Mouse (Mus musculus) hindbrain, postnatal 0 days (tissue): ENCODE measurements around the gene Lgals4. TPM values are rescaled to one million over a fixed set of nuclear protein-coding genes. Genes with fewer than 3 reads are reported as not detected.

Source experiments
- ATAC-seq: fragments of 200-750 bp; cut with Nextera tagmentation; 2 replicates; pipeline ENCODE4 v1.8.0; 2017; ENCODE audit warnings: mild to moderate bottlenecking, moderate TSS enrichment, moderate library complexity
- DNase-seq: peaks from one replicate; pipeline ENCODE4 v3.0.0-alpha.2; 2015; ENCODE audit warnings: low spot score
- H3K27ac ChIP-seq: fragments of 300-500 bp; sonication (generic); 2 replicates; pipeline ENCODE4 v1.5.1; 2014; ENCODE audit warnings: mild to moderate bottlenecking
- H3K27me3 ChIP-seq: fragments of 300-500 bp; sonication (generic); 2 replicates; pipeline ENCODE4 v1.6.1; 2014; ENCODE audit warnings: low read length, mixed read lengths; ENCODE audit not compliant: insufficient read depth
- H3K36me3 ChIP-seq: fragments of 300-500 bp; sonication (generic); 2 replicates; pipeline ENCODE4 v1.6.1; 2014; ENCODE audit warnings: low read length, mixed read lengths; ENCODE audit not compliant: insufficient read depth
- H3K4me1 ChIP-seq: fragments of 300-500 bp; sonication (generic); 2 replicates; pipeline ENCODE4 v1.6.1; 2014; ENCODE audit warnings: antibody characterized with exemption, low read length, mixed read lengths; ENCODE audit not compliant: insufficient read depth
- H3K4me2 ChIP-seq: fragments of 300-500 bp; sonication (generic); 2 replicates; pipeline ENCODE4 v1.6.1; 2014; ENCODE audit warnings: low read depth, mild to moderate bottlenecking, low read length, moderate library complexity, mixed read lengths
- H3K4me3 ChIP-seq: fragments of 300-500 bp; sonication (generic); 2 replicates; pipeline ENCODE4 v1.5.1; 2014; ENCODE audit warnings: low read length
- H3K9ac ChIP-seq: fragments of 300-500 bp; sonication (generic); replicated peaks from 2 replicates; pipeline ENCODE4 v1.6.1; 2014; ENCODE audit warnings: mild to moderate bottlenecking, low read length, moderate library complexity, mixed read lengths
- H3K9me3 ChIP-seq: fragments of 300-500 bp; sonication (generic); 2 replicates; pipeline ENCODE4 v1.6.1; 2016; ENCODE audit warnings: low read length, mixed read lengths
- CTCF ChIP-seq: IDR thresholded peaks from 2 replicates; pipeline ENCODE4 v1.5.1; 2016; ENCODE audit warnings: antibody characterized with exemption, control low read depth, low read depth
- WGBS: fragments of 180-500 bp; shearing (Covaris S2); extraction: QIAGEN DNeasy Blood & Tissue Kit; methylation state at CpG from one replicate; pipeline ENCODE4 v1.1.7; 2014; 5-methylcytosine and 5-hydroxymethylcytosine counted together
- polyA plus RNA-seq: library from polyadenylated mRNA; unstranded; fragments of >200 nt; fragmentation: Nextera tagmentation; extraction: Ambion mirVana; gene quantifications from 2 replicates; pipeline ENCODE4 v1.2.1, GENCODE M21; 2015
- total RNA-seq: library from RNA; depleted of rRNA; stranded (reverse); fragments of >200 nt; gene quantifications from 2 replicates; pipeline ENCODE4 v1.2.3, GENCODE M21; 2014

Gene Lgals4
- total and polyA plus RNA-seq, 2 experiments from 2014 or later: 5.8 to 8.4 TPM

DNA sequence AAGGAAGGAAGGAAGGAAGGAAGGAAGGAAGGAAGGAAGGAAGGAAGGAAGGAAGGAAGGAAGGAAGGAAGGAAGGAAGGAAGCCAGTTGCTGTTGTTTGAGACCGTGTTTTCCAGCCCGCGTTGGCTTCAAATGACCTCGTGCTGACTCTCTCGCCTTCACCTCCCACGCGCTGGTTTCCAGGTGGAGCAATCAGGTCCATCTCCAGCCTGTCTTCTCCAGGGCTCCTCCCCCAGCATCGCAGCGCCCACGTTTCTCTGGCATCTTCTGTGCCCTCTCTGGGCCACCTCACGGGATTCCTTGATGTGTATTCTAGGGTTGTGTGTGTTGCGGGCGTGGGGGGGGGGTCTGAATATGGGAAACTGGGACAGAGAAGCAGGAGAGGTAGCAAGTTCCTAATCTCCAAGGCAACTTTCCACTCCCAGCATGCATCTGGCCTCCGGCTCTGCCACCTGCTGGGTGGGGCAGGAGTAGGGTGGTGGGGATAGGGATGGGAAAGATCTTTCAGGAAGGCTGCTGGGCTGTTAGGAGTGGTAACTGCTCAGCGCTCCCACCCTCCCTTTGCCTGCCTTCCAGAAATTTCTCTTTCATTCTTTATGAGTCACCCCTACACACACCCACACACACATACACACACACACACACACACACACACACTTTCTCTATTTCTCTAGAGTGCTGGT lies 29.3 kb downstream of the Lgals4 start:
- Histone ChIP-seq H3K27me3 (no peaks in the 10 kb centered on the region), H3K9ac (no peak overlapping the region), H3K4me2 (no peak overlapping the region), H3K4me1 (no peaks in the 10 kb centered on the region), H3K36me3 (no peaks in the 10 kb centered on the region), H3K9me3 (no peaks in the 10 kb centered on the region), H3K4me3 (no peak overlapping the region), H3K27ac (no peak overlapping the region)
- DNase-seq (no peak), ATAC-seq (no peak)
- 79% methylated on average over 15 of the region's 15 CpGs for WGBS
- no peak for TF ChIP-seq CTCF

DNA sequence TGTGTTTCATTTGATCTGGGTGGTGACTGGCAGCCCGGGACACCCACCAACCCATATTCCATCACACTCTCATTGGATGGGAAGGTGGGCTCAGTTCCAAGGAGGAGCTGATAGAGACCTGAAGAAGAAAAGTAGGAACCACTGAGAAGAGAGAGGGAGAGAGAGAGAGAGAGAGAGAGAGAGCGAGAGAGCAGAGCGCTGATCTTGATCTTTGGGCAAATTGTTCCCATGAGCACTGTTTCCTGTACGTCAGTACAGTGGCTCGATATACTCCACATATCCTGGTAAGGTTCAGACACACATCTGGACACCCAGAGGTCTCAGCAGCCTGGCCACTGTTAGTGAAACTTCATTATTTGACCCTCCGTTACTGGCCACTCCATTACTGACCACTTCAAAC lies 29.9 kb downstream of the Lgals4 start, which contains the start of gene Lgals7:
TSS of gene Lgals7 (plus strand) at position 314 of the 400 bp plus-strand sequence.
- no peaks in the 10 kb centered on the region for H3K4me1 ChIP-seq

GRCm38 (mm10) chr7:28864288-28864750 lies 30.7 kb downstream of the Lgals4 start:
- no peak overlapping the region for H3K27ac ChIP-seq
- H3K9me3 ChIP-seq: no peaks in the 10 kb centered on the region
- no peak overlapping the region for H3K4me3 ChIP-seq
- H3K4me1 ChIP-seq: no peaks in the 10 kb centered on the region
- DNase-seq: no peak
- no peak for TF ChIP-seq CTCF
- no peak overlapping the region for H3K9ac ChIP-seq
- no peaks in the 10 kb centered on the region for H3K27me3 ChIP-seq
- no peak overlapping the region for H3K4me2 ChIP-seq
- H3K36me3 ChIP-seq: no peaks in the 10 kb centered on the region
- no peak for ATAC-seq
- 23% methylated on average over 9 of the region's 9 CpGs for WGBS

More for the DNA sequence above, 29.9 kb downstream of the Lgals4 start, which contains the start of gene Lgals7:
- Histone ChIP-seq H3K27me3 (no peaks in the 10 kb centered on the region), H3K9ac (no peak within 1 kb of the TSS), H3K4me2 (no peak within 1 kb of the TSS), H3K4me3 (no peak within 1 kb of the TSS), H3K36me3 (no peaks in the 10 kb centered on the region), H3K27ac (no peak within 1 kb of the TSS), H3K9me3 (no peaks in the 10 kb centered on the region)
- 82% methylated on average over 6 of the region's 6 CpGs for WGBS
- DNase-seq (no peak), ATAC-seq (no peak)
- TF ChIP-seq CTCF: no peak

DNA sequence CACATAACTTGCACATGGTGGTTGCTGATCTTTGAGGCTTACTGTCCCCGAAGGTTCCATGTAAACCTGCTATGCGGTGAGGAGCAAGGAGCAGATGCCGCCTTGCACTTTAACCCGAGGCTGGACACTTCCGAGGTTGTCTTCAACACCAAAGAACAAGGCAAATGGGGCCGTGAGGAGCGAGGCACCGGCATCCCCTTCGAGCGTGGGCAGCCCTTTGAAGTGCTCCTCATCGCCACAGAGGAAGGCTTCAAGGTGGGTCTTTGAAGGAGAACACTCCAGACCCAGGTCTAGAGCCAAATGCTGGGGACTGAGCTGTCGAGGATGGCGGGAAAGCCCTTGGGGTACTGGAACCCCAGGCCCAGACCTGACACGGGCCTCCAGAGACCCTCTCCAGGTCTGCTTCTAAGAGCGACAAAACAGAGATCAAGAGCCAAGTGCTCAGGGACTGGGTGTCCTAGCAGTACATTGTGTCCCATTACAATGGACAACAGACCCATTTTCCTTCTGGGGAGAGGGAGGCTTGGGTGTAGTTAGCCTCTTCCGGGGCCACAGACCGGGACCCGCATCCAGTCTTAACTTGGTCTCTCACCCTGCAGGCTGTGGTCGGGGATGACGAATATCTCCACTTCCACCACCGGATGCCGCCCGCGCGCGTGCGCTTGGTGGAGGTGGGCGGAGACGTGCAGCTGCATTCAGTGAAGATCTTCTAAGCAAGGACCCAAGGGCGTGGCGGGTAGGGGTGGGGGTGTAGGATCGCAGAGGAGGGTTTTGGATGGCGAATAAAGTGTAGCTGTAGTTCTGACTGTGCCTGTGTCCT lies 32.0 kb downstream of the Lgals4 start:
- peak overlapping the region; percentile 38 for H3K4me2 ChIP-seq
- H3K27me3 ChIP-seq: no peaks in the 10 kb centered on the region
- ATAC-seq (peak; percentile 53), DNase-seq (peak; percentile 70)
- no peak overlapping the region for H3K27ac ChIP-seq
- H3K36me3 ChIP-seq: no peaks in the 10 kb centered on the region
- 47% methylated on average over 33 of the region's 33 CpGs for WGBS
- peak; percentile 41; the same call in 1 of the 2 replicates for TF ChIP-seq CTCF
- H3K9ac ChIP-seq: no peak overlapping the region
- H3K4me1 ChIP-seq: no peaks in the 10 kb centered on the region
- no peaks in the 10 kb centered on the region for H3K9me3 ChIP-seq
- H3K4me3 ChIP-seq: peak overlapping the region; percentile 11; the same call in 1 of the 2 replicates

- H3K36me3 ChIP-seq: no peaks in the 10 kb centered on the region
- ATAC-seq (peak; percentile 28; the same call in 1 of the 2 replicates), DNase-seq (no peak)
- no peak overlapping the region for H3K9ac ChIP-seq
- 94% methylated on average over 28 of the region's 28 CpGs for WGBS
- H3K9me3 ChIP-seq: no peaks in the 10 kb centered on the region
- no peak overlapping the region for H3K4me2 ChIP-seq
- no peaks in the 10 kb centered on the region for H3K27me3 ChIP-seq
- TF ChIP-seq CTCF: no peak
- no peaks in the 10 kb centered on the region for H3K4me1 ChIP-seq
- no peak overlapping the region for H3K4me3 ChIP-seq
- no peak overlapping the region for H3K27ac ChIP-seq
Observed at GRCm38 (mm10) chr7:28866769-28867507, 33.3 kb downstream of the Lgals4 start.
